Mouse (Mus musculus) activated CD4-positive, CD25-positive, alpha-beta regulatory T cell, adult 4 months (primary cell): ENCODE results near the gene Fhit. TPM values are rescaled to one million over a fixed set of nuclear protein-coding genes. Genes with fewer than 3 reads are reported as not detected.
"Not testable (repeated sequence)": the region's sequence is repeated elsewhere in the genome, so short reads cannot be mapped to it uniquely, and the experiment has no call there.

Experiments used
- ATAC-seq: one replicate; pipeline ENCODE4 v1.8.0; 2017
- polyA plus RNA-seq, 2 experiments: library from polyadenylated mRNA; unstranded; fragments of 100-300 nt; shearing (Covaris generic); gene quantifications; one replicate each; pipeline ENCODE4 v1.2.1; 2017

Gene Fhit
- polyA plus RNA-seq, 2 experiments from 2014 or later: 4.9 to 7.5 TPM

DNA sequence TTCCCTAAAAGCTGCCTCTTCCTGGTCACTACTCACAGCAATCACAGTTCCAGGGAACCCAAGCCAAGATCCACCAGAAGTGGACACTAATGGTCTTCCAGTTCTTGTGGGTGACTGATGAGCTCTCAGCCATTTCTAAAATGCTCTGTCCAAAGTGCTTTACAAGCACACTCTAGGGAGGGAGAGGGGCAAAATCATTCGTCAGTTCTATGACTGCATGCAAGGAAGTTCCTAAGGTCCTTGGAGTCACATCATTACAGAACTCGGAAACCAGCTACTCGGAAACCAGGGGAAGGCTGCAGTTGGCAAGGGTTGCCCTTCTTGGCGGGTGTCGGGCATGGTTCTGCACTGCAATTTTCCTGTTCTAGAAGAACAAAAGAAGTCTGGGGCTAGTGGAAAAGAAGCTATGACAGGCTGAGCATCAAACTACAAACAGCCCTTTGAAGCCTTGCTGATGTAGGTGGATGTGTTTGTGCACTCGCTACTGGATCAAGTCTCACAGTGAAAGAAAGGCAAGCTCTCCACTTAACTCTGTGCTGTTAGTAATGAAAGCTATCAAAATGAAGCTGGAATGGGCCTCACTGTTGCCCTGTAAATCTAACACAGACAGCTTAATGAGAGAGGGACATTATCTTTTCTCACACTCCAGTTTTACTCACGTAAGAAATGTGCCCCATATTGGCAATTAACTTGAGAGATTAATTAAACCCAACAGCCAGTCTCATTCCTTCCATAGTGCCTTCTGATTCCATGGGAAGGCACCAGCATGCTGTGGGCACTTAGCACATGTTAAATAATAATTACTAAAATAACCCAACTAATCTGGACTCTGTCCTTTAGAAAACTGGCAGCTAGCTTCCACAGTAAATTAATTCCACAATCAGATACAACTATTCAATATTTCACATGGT is 243.7 kb downstream of the Fhit start:
- no peak for ATAC-seq

DNA sequence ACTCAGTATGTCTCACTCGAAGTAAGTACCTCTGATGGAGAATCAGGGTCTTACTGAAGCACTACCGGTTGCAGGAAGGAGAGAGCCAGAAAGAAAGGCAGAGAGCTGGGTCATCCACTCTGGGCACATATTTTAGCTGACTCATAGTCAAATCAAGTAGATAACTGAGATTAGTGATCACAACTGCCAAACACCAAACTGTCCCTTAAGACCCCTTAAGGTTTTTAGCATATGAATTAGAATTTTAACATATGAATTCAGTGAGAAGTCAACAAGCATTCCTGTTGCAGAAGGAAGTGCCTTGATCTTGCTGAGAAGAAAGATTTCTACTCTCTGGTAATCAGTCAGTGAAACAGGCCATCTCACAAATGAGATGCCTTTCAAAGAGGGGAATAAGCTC is 253.8 kb downstream of the Fhit start:
- no peak for ATAC-seq

DNA sequence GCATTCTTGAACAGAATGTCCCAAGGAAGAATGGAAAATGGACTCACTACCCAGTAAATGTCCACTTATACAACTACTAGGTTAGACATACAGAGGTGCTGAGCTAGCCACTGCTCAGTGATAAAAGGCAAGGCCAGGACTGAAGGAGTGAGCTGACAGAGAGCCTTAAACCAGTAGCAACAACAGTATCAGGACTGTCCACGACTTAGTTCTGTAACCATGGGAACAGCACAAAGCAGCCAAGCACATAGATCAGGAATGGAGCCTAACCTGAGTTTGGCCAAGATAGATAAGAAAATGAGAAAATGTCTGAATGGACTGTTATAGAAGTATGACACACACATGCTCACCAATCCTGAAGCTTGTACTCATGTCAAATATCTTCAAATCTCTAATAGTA is 279.1 kb downstream of the Fhit start:
- no peak for ATAC-seq

DNA sequence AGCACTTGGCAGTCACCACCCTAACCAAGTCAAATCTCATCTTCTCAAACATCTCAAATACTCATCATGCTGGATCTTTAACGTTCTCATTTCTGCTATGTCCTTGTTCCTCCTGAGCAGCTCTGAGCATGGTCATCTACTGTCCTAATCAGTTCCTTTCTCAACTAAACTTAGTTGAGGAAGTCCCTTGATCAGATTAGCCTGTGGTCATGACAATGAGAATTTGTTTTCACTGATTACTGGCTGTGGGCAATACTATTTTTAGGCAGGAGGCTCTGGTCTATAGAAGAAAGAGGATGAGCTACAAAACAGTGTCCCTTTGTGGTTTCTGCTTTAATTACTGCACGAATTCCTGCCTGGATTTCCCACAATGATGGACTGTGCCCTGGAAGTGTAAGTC is 281.1 kb downstream of the Fhit start:
- no peak for ATAC-seq

DNA sequence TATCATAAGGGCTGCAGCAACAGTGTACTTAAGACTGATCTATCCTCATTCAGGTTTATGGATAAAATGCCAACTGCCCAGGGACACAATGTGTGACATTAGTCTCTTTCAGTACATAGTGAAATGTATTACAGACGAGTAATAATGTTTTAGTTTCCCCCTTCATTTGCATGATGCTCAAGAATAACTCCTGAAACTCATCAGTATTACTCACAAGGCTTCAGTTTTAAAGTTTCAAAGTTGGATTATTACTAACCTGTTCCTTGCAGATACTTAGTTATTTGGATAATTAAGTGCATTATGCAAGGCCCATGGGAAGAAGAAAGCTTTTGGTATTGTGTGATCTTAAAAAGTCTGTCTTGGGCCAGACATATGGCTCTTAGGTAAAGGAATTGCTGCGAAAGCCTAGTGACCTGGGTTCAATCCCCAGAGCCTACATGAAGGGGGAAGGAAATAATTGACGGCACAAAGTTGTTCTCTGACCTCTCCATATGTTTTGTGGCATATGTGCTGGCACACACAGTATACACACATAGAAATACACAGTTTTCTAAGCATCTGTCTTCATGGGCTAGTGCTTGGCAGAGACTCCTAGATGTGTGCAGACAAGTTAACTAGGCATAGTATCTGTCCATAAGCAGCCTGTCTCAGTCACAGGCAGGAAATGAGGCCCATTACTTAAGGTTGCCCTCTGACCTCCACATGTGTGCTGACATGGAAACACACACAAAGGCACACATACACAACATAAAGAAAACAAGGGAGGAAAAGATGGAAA is 287.1 kb downstream of the Fhit start:
- ATAC-seq: no peak

DNA sequence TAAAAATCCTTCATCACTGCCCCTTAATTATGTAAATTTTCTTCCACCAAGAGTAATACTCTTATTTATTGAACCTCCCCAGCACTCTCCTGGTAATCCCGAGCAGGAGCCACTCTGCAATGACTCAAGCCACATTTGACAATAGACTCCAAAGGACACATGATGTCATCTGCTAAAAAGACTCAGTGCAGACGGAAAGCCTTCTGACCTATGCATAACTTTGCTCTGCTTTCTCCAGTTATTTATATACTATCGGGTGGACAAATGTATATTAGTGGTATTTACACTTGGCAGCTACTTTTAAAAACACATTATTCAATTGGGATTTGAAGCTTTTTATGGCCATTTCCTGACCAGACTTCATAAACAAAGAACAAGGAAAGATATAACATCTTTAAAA is 304.2 kb downstream of the Fhit start:
- ATAC-seq: no peak

DNA sequence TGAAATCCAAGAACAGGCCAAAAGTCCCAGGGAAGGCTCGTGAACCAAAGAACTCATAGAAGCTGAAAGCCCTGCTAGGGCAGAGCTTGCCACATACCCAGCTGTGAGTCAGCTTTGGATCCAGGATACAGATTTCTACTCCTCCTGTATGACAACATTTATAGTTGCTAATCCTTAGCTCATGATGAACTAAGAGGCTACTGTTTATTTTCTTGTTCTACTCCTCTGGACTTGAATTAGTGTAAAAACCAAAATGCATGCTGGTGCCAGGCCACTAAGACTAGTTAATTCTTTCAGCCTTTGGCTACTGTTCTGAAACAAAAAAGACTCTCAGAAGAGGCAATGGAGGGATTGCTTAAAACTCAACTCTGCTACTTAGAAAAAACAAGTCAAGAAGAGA is 309.9 kb downstream of the Fhit start:
- no peak for ATAC-seq

DNA sequence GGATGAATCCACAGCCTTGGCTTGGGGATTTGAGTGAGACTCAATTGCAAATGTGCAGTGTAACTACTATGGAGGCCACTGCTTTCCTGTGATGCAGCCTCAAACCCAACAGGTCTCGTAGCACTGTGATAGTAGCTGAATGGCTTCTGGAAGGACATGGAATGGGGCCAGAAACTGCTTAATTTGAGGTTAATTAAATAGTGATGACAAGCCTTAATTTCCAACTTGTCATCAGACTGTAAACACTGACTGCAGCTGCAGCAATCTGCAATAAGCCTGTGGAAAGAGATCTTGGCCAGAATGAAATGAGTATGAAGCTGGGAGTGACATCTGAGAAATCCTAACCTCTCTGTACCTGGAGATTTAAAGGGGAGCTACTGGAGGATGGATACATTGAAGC is 325.8 kb downstream of the Fhit start:
- no peak for ATAC-seq

DNA sequence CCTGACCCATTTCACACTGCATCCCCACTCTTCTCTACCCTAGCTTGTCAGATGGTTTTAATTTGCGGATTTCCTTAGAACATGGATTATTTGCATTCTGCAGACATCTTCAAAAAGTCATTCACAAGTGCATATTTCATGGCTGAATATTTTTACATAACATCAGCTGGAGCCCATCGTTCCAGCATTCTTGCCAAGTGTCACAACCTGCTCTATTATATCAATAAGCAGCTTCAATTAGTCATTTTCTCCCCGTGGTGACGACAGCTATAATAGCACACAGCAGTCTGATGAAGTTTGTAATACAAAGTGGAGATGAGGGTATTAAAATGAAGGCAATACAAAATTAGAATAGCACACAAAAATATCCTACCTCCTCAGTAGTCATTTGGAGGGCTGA is 337.0 kb downstream of the Fhit start:
- no peak for ATAC-seq

DNA sequence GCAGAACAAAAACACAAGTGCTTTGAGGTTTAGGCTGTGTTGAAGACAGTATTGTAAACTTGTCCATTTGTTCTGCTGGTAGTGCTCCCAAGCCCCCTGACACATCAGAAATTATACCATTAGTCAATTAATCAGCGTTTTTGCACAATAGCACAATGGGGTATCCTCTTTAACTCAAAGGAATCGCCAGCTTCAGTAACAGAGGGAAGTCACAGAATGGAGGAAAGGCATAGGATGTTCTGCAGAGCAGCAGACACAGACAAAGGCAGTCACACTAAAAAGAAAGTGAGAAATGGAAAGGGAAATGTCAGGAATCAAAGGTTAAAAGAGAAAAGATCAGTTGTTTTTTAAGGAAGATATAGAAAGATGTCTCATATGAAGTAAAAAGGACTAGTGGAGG is 348.3 kb downstream of the Fhit start:
- no peak for ATAC-seq

DNA sequence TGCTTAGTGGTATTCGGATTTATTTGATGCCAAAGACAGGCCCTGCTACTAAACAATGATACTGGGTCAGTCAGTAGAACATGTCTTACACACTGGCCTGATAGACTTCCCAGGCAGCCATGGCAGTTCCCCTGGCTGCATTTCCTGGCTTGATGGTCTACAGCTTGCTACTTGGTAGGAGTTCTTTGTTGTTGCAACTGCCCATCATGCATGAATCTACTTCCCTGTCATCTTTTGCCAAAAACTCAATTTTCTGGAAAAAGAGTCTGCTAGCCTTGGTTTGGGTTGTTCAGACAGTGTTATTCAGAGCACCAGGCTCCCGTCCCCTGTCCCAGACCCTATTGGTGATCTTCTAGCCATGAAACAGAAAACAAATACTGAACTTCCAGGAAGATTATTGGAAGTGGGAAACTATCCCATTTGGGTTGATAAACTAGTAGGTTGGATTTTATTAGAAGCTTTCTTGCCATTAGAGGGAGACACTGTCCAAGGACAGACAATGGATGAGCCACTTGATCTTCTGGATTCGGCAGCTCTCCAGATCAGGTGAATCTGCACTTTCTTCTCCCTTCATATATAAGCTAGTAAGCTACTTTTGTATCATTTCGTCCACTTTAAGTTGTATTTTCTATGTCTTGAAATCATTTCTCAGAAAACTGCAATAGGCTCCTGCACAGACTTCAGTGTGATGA is 363.2 kb downstream of the Fhit start:
- ATAC-seq: no peak

DNA sequence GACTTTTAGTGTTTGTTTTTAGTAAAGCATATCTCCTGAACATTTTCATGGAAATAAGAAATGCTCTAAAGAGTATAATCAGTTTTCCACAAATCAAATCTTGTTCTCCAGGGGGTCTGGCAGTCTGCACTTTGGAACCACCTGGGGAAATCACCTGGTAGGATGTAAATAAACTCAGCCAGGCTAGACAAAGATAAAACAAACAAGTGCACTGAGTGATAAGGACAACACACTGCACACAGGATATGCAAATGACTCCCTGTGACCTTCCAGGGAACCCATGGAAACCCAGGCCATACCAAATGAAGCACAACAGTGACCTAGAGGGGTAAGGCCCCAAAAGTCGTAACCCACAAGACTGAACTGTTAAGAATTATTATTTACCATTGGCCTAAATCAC is 364.2 kb downstream of the Fhit start:
- no peak for ATAC-seq

DNA sequence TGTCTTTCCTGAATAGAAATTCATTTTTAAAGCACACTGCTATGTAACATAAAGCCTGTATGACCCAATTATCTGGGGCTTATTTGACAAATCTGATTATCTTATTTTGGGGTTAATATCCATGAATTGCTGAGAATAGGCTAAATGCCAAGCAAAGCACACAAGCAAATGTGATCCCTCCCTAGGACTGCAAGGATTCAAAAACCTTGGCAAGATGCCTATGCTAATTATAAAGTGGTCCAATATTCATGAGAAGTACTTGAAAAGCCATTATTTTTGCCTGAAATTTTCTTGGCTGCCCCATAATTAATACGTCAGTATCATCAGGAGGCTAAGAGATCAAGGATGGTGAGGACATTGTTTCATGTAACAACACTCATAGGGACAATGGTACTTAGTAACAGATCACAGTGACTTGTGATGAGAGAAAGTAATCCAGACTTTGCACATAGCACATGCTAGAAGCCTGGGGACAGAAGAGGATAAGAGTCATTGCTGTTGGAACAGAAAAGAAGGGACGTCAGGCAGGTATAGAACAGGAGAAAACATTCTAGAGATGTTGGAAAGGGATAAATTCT is 366.2 kb downstream of the Fhit start:
- no peak for ATAC-seq

DNA sequence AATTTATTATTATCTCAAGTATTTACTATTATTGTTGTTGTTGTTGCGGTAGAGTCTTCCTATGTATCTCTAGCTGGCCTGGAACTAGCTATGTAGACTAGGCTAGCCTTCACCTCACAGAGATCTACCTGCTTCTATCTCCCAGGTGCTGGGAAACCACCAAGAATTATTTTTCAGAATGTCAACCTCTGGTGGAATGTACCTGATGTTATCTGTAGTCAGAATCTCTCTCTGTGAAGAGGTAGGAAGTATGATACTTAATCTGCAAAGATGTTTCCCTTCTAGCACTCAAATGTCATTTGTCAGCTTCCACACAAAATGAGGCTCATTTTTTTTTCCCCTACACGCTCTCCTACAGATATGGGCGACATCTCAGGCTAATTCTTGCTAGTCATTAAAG is 377.9 kb downstream of the Fhit start:
- peak; percentile 70 for ATAC-seq

DNA sequence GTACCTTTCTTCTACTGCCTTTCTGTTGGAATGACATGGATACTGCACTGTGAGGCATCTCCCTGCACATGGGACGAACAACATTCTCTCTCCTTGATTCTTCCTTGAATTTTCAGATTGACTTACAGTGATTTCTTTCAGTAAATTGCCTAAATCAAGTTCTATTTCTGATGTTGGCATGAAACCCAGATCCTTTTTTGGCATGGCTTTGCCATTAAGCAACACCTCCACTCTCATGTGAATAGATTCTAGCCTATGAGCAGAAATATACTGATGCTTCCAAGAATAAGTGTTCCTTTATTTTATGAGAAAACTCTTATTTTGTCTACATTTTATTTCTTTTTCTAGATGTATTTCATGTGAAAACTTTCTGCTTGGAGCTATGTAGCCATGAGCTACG is 383.1 kb downstream of the Fhit start:
- no peak for ATAC-seq

DNA sequence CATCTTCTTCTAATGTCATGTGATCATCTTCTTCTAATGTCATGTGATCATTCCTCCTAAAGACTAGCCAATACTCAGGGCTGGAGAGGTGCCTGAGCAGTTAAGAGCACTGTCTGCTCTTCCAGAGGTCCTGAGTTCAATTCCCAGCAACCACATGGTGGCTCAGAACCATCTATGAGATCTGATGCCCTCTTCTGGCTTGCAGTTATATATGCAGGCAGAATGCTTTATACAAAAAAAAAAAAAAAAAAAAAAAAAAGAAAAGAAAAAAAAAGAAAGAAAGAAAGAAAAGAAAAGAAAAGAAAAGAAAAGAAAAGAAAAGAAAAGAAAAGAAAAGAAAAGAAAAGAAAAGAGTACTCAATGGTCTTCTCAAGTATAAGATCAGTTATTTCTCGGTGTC is 407.0 kb downstream of the Fhit start:
- not testable (repeated sequence) for ATAC-seq

DNA sequence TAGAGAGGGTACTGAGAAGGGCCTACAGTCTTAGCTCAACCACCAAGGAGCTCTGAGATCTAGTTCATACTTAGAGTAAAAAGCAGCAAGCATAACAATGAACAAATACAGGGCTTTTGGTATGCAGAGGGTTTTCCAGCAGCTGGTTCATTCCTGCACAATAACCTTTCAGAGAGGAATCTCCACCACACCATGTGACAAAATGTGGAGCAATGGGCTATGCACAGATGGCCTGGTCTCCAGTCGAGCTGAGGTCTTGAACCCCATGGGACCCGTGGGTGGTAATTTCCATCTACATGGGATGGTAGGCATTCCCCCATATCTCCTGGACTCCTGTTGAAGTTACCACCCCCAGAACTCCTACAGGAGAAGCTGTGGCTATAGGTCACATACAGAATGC is 423.8 kb downstream of the Fhit start:
- no peak for ATAC-seq

DNA sequence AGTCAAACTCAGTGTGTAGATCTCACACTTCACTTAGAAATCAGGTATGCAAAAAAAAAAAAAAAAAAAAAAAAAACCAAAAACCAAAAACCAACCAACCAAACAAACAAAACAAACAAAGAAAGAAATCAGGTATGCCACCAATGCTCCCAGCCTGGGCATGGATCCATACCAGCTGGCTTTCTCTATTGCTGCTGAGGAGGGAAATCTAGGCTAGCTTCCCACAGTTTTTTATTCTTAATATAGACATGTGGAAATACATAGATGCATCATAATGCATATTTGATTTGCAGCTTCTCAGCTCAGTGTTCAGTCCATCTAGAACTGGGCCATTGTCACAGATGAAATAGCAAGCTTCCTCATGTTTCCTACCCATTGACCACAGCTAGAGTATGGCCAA is 439.3 kb downstream of the Fhit start:
- ATAC-seq: no peak

DNA sequence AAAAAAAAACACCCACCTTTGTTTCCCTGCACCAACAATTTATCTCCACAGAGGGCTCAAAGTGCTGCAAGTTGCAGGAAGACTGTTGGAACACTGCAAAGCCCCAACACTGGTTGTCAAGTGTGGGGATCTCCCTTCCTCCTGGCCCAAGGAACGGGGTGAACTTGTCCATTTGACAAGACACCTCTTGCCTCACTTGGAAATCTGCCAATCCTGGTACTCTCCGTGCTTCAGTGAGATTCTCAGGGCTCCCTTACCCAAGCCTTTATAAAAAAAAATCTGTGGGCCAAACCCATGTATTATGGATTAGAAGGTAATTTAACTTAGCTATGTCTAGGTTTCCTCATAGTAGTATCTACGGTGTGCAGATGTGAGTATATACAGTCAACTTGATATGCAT is 448.9 kb downstream of the Fhit start:
- ATAC-seq: no peak

DNA sequence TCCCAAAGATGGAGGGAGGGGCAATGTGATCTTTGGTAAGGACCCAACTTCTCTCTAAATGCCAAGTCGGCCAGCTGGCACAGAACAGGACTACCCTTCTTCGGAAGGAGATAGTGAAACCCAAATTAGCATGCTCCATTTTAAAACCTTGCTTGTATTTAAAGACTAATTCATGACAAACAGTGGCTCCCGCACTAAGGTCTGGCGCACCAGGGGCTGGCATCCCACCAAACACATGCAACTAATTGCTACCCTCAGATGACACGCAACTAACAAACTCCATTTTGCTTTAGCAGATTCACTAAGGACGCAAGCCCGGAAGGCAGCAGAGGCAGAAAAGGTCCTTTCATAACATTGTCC is 449.3 kb downstream of the Fhit start:
- ATAC-seq: no peak

DNA sequence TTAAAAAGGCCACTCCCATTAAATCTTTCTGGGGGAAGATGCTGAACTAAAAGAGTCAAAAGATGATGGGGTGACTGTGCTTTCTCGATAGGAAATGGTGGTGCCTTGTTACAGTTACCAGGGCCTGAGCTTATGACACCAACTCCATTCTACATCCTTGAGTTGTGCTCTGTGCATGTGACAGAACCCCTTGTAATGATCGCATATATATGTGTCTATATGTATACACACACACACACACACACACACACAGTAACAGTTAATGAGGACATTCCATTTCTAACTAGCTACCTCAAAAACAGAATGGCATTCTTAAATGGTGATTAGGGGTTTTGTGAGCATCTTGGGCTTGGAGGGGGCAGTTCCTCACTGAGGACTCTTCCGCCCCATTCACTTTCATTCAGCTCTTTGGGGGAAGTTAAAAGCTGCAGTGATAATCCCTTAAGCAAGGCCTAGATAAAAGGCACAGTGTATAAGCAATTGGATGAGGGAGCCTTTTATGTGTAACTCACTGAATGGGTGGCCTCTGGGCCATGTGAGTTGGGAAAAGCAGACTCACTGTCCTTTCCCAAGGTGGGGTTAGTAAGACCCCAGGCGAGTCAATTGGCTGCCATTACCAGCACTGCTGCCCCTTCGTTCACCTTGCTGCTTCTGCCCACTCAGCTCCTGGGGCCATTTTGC is 449.9 kb downstream of the Fhit start:
- no peak for ATAC-seq

DNA sequence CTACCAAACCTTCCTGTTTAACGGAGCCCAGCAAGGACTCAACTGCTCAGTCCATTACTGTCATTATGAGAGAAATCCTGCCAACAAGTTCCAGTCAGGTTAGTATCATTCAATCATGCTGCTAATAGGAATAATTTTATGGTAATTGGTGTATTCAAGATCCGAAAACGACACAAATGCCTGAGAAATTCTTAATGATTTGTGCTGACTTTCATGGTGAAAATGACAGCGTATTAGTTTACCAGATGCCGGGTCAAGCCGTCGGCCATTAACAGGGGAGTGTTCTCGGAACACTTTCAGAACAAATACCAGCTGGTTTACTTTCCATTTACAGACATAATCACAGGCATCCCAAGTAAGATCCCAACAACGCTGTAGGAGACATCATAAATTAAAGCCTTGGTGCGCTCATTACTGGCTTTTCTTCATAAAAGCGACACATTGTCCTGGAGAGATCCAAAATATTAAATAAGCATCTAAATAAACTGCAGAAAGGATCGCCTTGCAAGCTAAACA is 451.0 kb downstream of the Fhit start:
- no peak for ATAC-seq
